In genomic region chr17:32013659-32014058, GRCm38 (mm10) we compare ENCODE assay signal across 22 mouse cellular contexts. TPM values are rescaled to one million over a fixed set of nuclear protein-coding genes. Genes with fewer than 3 reads are reported as not detected.
DNase-seq lines count a peak whose midpoint lies in the region; ATAC-seq and TF ChIP-seq lines count a peak whose summit lies in the region.
"Had no signal": no experiment of that assay in that cellular context is flagged by ENCODE, and none has a peak within 500 bp of the region (broad histone marks: within the 10 kb centered on the region; RNA-seq: fewer than 3 reads in every experiment).

No protein-coding gene starts in this region.

- H3K27me3 ChIP-seq in intestine, embryonic 16.5 days (replicated peaks; ENCODE audit: control insufficient read depth, insufficient read depth, low read length), result no peaks in the 10 kb centered on the region
- H3K27me3 ChIP-seq in intestine, embryonic 15.5 days (replicated peaks), result no peaks in the 10 kb centered on the region
- H3K27me3 ChIP-seq in lung, embryonic 14.5 days (ENCODE audit: insufficient read depth, low read length), result no peaks in the 10 kb centered on the region
- H3K27me3 ChIP-seq: embryonic facial prominence, embryonic 15.5 days; forebrain, embryonic 15.5 days; heart, embryonic 13.5 days; hindbrain, embryonic 15.5 days had no signal

- 0 out of 2 replicates have a peak, but pooled peaks have one; percentile 48 for ATAC-seq in intestine, embryonic 16.5 days
- ATAC-seq in intestine, embryonic 15.5 days, result no peak
- ATAC-seq in lung, embryonic 14.5 days (ENCODE audit: insufficient read depth), result no peak; the same call in 1 of the 2 replicates
- ATAC-seq: CD4-positive, CD25-positive, alpha-beta regulatory T cell, adult 4 months; forebrain, embryonic 15.5 days had no signal

- H3K27ac ChIP-seq in intestine, embryonic 16.5 days (ENCODE audit: low read length), result no peak overlapping the region
- no peak overlapping the region for H3K27ac ChIP-seq in intestine, embryonic 15.5 days
- H3K27ac ChIP-seq in lung, embryonic 14.5 days (ENCODE audit: low read depth), result no peak overlapping the region
- H3K27ac ChIP-seq: embryonic facial prominence, embryonic 15.5 days; forebrain, embryonic 10.5 days; forebrain, embryonic 15.5 days; heart, embryonic 13.5 days; hindbrain, embryonic 15.5 days had no signal

- H3K4me1 ChIP-seq in intestine, embryonic 16.5 days (ENCODE audit: control insufficient read depth, insufficient read depth, low read length), result no peaks in the 10 kb centered on the region
- H3K4me1 ChIP-seq in intestine, embryonic 15.5 days (replicated peaks), result no peaks in the 10 kb centered on the region
- H3K4me1 ChIP-seq in lung, embryonic 14.5 days (ENCODE audit: insufficient read depth), result peaks cover 4% of the 10 kb centered on the region; the same call in 1 of the 2 replicates
- H3K4me1 ChIP-seq: forebrain, embryonic 10.5 days; hindbrain, embryonic 15.5 days had no signal

- H3K36me3 ChIP-seq in intestine, embryonic 16.5 days (ENCODE audit: control insufficient read depth, insufficient read depth, low read length), result no peaks in the 10 kb centered on the region
- H3K36me3 ChIP-seq in intestine, embryonic 15.5 days, result no peaks in the 10 kb centered on the region
- no peaks in the 10 kb centered on the region for H3K36me3 ChIP-seq in lung, embryonic 14.5 days (ENCODE audit: insufficient read depth)
- H3K36me3 ChIP-seq: embryonic facial prominence, embryonic 15.5 days; forebrain, embryonic 10.5 days; forebrain, embryonic 15.5 days; G1E; heart, embryonic 13.5 days; hindbrain, embryonic 15.5 days had no signal

- H3K9me3 ChIP-seq in intestine, embryonic 16.5 days (ENCODE audit: control insufficient read depth, low read length), result no peaks in the 10 kb centered on the region
- H3K9me3 ChIP-seq in intestine, embryonic 15.5 days, result no peaks in the 10 kb centered on the region
- H3K9me3 ChIP-seq in lung, embryonic 14.5 days (ENCODE audit: low read depth, low read length), result no peaks in the 10 kb centered on the region
- H3K9me3 ChIP-seq: embryonic facial prominence, embryonic 15.5 days; forebrain, embryonic 10.5 days; forebrain, embryonic 15.5 days; G1E; heart, embryonic 13.5 days; hindbrain, embryonic 15.5 days had no signal

- H3K4me3 ChIP-seq in intestine, embryonic 16.5 days (ENCODE audit: low read length), result no peak overlapping the region
- H3K4me3 ChIP-seq in intestine, embryonic 15.5 days (replicated peaks), result no peak overlapping the region
- no peak overlapping the region for H3K4me3 ChIP-seq in lung, embryonic 14.5 days (ENCODE audit: low read depth, low read length)
- H3K4me3 ChIP-seq: embryonic facial prominence, embryonic 15.5 days; erythroblast, embryonic 14.5 days; forebrain, embryonic 10.5 days; forebrain, embryonic 15.5 days; heart, embryonic 13.5 days; hindbrain, embryonic 15.5 days had no signal

- no peak for TF ChIP-seq CTCF in lung, embryonic 14.5 days (IDR thresholded peaks at IDR 0.05; ENCODE audit: low read depth)

- DNase-seq in lung, embryonic 14.5 days, result peak; percentile 20
- DNase-seq in lung, postnatal 10 days, result no peak
- peak; percentile 45 for DNase-seq in NIH3T3 (ENCODE audit: low read depth)
- no peak for DNase-seq in natural killer cell, adult 2 months (ENCODE audit: low spot score in 2 of 2)
- DNase-seq: adrenal gland, postnatal 10 days; B cell, adult 2 months; cerebellum, adult 11 months; cerebellum, adult 8-10 months; cerebellum, postnatal 14 days; embryo, embryonic 11 days; gastrocnemius, postnatal 14 days; heart, postnatal 36 days had no signal

- H3K4me2 ChIP-seq in intestine, embryonic 16.5 days (ENCODE audit: low read depth, low read length), result no peak overlapping the region
- H3K4me2 ChIP-seq in intestine, embryonic 15.5 days (replicated peaks), result no peak overlapping the region
- no peak overlapping the region for H3K4me2 ChIP-seq in lung, embryonic 14.5 days
- H3K4me2 ChIP-seq: embryonic facial prominence, embryonic 15.5 days; forebrain, embryonic 15.5 days; heart, embryonic 13.5 days; hindbrain, embryonic 15.5 days had no signal

- no peak overlapping the region for H3K9ac ChIP-seq in intestine, embryonic 16.5 days (ENCODE audit: low read depth, low read length)
- H3K9ac ChIP-seq in intestine, embryonic 15.5 days, result no peak overlapping the region
- H3K9ac ChIP-seq in lung, embryonic 14.5 days, result no peak overlapping the region
- H3K9ac ChIP-seq: embryonic facial prominence, embryonic 15.5 days; forebrain, embryonic 15.5 days; heart, embryonic 13.5 days; hindbrain, embryonic 15.5 days had no signal

RNA-seq across cellular contexts. Expression of gene Rrp1b, which starts 22.2 kb away (rescaled TPM):
- polyA plus RNA-seq in intestine, embryonic 16.5 days (2015; fragmentation: Nextera tagmentation; extraction: Ambion mirVana), result 41.2 and 49.5 TPM in 2 replicates
- 52.7 and 56.6 TPM in 2 replicates for polyA plus RNA-seq in intestine, embryonic 15.5 days (2015; fragmentation: Nextera tagmentation; extraction: Ambion mirVana)
- polyA plus RNA-seq in lung, embryonic 14.5 days (2014; fragmentation: Nextera tagmentation; extraction: Ambion mirVana), result 76.5 and 77.5 TPM in 2 replicates

RNA-seq across cellular contexts. Expression of gene Hsf2bp, which starts 22.5 kb away (rescaled TPM):
- polyA plus RNA-seq in intestine, embryonic 16.5 days (2015; fragmentation: Nextera tagmentation; extraction: Ambion mirVana), result 0.15 and 0.53 TPM in 2 replicates
- polyA plus RNA-seq in intestine, embryonic 15.5 days (2015; fragmentation: Nextera tagmentation; extraction: Ambion mirVana), result 0.29 and 0.33 TPM in 2 replicates
- 0.38 and 0.55 TPM in 2 replicates for polyA plus RNA-seq in lung, embryonic 14.5 days (2014; fragmentation: Nextera tagmentation; extraction: Ambion mirVana)
- polyA plus RNA-seq: erythroblast, embryonic 14.5 days; G1E had no signal

Comparison
In these comparisons a context has a peak if more than half of its experiments do, and no peak if none do; other contexts are left out.
1. DNase-seq: peak in lung, embryonic 14.5 days (single experiment) and NIH3T3 (single experiment); none in lung, postnatal 10 days (single experiment) and natural killer cell, adult 2 months (0 of 2).